Mouse (Mus musculus) embryo, embryonic 10.5 days (tissue): ENCODE measurements around the gene Fcna.

Experiments
- DNase-seq: peaks from one replicate; pipeline ENCODE4 v3.0.0-alpha.2; 2015; ENCODE audit warnings: low spot score

Gene Fcna

DNA sequence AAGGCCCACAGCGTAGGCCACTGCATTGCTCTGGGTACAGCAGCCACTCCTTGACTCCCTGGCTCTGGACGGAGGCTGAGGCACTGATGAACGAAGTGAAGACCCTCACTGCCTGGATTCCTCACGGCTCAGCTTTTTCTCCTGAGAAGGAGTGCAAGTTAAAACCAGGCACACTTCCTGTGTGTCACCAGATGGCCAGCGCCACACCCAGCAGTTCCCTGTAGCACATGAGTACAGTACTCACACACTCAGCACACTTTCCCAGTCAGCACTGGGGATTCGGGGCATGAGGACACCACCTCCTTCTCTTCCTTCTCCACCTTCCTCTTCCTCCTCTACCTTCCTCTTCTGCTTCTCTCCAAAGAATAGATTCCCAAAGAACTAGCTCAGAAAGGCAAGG, at the start of gene Fcna:
TSS of gene Fcna (minus strand) at position 220 of the 400 bp plus-strand sequence.
- DNase-seq = no peak

- DNase-seq = no peak
Observed at GRCm38 (mm10) chr2:25676486-25676885, 48.7 kb upstream of the Fcna start, which contains the start of gene Lcn6. Gene Lcn6 (plus strand): TSS chr2:25676786.

GRCm38 (mm10) chr2:25666516-25666915, 38.7 kb upstream of the Fcna start:
- DNase-seq = no peak

DNA sequence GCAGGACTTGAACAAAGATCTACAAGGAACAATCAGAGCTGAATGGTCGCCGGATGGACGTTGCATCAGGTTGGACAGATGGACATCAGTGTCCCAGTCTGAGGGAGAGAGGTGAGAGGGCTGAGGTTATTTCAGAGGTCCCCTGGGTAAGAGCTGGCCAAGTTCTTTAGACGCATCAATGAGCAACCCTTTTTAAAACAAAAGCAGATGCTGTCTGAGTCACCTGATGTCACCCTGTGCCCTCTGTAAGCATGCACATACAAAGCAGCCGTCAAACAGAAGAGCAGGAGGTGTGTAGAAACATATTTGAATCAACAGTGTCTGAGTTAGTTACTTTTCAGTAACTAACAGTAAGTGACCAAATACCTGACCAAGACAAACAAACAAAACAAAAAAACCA, 36.3 kb upstream of the Fcna start:
- DNase-seq = no peak

DNA sequence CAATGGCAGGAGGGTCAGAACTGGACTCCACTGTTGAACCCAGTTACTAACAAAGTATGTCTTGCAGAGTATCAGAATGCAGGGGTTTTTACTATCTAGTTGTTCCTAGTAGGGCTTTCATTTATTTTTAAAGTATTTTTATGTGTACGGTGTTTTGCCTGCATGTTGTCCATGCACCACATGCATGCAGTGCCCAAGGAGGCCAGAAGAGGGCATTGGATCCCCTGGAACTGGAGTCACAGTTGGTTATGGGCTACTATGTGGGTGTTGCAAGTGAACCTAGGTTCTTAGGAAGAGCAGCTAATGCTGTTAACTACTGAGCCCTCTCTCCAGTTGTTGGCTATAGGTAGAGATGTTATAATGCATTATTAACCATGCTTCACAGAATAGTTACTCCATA, 35.7 kb upstream of the Fcna start:
- peak; percentile 68 for DNase-seq

GRCm38 (mm10) chr2:25661245-25661970, 33.6 kb upstream of the Fcna start:
- no peak for DNase-seq

DNA sequence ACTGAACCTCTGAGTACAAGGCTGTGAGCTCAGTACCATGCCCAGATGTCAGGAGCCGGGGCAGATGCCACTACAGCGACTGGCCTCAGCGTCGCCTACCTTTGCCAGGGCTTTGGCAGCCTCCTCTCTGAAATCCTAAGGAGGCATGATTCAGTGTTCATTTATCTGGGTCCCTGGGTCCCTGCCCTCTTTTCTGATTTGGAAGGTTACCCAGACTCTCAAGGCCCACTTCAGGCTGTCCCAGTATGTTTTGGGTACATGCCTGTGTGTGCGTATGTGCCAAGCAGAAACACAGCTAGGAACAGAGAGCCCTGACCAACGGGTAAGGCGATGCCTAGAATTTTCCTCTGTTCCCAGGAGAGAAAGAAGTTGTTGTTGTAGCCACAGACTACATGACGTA, 32.4 kb upstream of the Fcna start:
- DNase-seq = no peak

DNA sequence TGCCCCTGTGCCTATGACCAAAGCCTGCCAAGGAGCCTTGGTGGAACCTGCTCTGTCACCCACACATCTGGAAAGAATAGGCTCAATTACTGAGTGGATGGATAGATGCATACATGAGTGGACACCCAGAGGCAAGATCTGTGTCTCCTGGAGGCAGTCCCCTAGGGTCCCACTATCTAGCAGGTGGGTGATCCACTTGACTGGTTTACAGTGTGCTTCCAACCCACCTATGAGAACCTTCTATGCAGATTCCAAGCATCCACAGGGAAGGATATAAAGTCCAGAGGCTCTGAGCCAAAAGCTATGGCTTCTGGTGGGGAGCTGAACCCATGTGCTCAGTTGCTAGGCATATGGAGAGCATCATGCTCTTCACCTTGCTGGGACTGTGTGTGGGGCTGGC, 29.8 kb upstream of the Fcna start, which contains the start of gene Lcn5:
TSS of gene Lcn5 (plus strand) at position 301 of the 400 bp plus-strand sequence.
- no peak for DNase-seq

DNA sequence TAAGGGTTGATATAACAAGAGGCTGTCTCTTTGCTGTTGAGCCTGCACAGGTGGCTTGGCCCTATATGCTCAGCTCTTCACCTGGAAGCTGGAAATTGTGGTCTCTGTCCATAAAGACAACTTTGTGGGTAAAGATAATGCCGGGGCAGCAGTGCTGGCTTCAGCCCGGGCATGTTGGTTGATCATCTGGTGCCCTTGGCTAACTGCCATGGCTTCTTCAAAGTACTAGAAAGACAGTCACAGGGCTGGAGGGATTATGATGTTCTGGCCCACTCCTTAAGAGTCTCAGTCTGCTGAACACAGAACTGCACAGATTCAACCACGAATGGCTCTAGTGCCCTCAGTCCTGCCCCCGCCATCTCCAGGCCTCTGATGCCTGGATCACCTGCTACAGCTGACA, 29.4 kb upstream of the Fcna start:
- no peak for DNase-seq

DNA sequence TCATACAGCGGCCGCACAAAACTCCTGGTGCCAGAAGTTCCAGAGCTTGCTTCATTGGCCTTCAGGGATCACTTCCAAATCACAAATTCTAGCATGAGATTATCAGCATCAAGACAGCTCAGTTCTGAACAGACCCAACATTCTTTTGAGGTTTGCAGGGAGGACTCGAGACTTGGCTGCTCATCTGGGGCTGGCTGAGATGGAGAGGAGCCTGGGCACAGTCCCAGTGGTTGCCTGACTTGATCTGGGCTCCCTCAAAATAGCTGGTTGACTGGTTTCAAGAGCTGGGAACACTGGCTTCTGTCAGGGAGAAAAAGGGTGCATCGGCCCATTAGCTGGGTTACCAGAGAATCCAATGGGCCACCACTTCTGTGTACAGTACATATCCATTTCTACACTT, 28.9 kb upstream of the Fcna start:
- DNase-seq = no peak

- peak; percentile 3 for DNase-seq
Observed at GRCm38 (mm10) chr2:25654502-25654901, 26.7 kb upstream of the Fcna start.

DNA sequence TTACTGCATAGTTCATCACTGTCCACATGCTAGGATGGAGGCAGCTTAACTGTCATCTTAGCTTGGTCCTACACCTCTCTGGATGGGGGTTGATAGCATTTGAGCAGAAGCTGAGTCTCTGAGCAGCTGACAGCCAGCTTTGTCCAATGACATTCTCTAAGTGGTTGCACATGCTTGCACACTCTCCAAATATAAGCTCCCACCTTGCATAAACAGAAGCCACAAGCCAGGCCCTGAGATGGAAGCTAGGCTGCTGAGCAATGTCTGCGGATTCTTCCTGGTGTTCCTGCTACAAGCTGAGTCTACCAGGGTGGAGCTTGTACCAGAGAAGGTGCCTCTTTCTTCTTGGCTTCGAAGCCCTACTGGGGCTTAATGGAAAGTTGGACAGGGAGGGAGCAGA, 25.1 kb upstream of the Fcna start, which contains the start of gene Lcn8:
TSS of gene Lcn8 (plus strand) at position 219 of the 400 bp plus-strand sequence.
- no peak for DNase-seq

DNA sequence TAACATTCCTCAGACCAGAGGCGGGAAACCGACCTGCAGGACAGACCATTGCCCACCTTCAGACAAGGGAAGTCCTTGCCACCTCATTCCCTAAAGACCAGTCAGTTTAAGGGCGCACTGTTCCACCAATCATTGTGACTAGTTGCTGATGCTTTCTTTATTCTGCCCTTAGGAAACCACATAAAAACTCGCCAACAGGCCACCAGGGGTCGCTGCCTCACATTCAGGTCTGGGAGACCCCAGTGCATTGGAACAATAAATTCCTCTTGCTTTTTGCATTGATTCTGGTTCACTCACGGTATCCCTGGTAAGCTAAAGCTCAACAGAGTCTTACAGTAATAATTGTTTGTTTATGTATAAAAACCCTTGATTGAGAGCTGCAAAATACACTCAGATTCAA, 12.1 kb upstream of the Fcna start:
- peak; percentile 76 for DNase-seq

GRCm38 (mm10) chr2:25634046-25634445, 6.2 kb upstream of the Fcna start:
- DNase-seq = peak; percentile 17

DNA sequence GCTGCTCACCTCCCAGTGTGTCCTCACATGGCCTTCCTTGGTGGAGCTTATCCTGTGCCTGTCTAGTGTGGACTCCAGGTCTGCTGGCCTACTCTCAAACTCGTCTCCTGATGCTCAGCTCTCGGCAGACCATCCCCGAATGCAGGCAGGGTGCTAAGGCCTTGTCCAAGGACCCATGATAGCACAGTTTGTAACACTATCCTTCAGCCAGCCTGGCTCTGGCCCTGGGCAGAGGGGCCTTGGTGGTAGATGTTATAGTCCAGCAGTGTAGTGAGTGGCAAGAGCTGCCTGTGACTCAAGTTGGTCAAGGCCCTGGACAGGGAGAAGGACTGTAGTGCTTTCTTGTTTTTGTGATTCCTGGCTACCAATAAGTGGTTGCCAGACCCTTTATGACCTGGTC, 5.8 kb upstream of the Fcna start:
- no peak for DNase-seq

DNA sequence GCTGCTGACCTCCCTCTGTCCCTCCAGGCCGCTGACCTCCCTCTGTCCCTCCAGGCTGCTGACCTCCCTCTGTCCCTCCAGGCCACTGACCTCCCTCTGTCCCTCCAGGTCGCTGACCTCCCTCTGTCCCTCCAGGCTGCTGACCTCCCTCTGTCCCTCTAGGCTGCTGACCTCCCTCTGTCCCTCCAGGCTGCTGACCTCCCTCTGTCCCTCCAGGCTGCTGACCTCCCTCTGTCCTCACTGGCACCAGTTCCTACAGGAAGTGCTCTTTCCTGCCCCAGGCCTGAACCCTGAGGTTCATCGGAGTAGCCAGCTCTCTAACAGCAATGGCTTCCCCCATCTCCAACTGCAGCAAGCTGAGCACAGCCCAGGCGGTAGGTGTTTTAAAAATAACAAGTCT, 908 bp upstream of the Fcna start:
- DNase-seq = no peak

DNA sequence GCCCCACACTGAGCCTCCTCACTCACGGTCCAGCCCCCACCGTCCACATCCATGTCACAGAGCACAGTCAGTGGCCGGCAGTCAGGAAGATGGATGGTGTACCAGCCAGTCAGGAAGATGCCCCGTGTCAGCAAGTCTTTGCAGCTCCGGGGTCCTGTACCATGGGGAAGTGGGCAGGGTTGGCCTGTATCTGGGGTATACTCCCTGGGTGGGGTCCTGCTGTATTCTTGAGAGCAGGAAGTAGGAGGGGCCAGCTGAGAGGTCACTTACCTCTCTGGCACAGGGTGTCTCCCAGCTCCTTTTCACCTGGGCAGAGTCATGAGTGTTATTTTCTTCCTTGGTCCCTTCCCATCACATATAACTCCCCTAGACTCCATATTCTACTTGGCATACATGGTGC, 1.8 kb downstream of the Fcna start:
- DNase-seq = no peak

DNA sequence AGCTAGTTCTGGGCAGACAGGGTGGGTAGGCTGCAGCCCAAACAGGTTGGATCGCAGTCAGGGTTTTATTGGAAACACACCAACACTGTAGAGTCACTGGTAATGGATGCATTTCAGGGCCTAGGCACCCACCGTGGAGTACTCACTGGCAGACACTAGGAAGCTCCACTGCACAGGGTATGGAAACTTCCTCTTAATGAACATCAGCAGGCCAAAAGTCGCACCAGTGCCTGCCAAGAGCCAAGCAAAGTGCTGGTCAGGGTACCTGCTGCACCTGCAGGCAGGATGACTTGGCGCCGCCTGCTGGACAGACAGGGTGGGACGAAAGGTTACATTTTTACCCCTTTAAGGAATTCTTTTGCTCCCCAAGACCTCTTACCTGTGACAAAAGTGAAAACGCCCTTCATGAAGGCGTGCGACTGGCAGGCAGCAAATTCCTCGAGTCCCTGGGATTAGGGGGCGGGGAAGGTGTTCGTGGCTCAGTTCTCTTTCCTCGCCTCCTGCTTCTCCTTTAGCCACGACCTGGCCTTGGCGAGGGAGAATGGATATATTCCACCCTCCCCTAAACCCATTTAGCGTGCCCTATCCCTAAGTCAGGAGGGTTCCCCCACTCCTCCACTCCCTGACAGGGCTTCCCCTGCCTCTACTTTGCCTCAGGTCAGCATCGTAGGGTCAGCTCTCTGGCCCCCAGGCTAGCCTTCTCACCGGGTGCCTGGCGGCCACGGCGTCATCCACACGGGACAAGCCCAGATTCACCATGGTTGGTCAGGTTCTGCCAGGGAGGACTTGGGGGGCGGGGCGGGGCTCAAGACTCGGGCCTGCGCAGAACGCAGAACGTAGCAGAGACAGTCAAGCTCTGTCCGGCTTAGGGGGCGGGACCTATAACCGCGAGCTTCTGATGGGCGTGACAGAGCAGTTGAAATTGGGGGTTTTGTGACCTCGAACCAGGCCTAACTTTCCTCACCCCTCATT, 6.3 kb downstream of the Fcna start, which contains the start of gene Tmem141:
TSS of gene Tmem141 (minus strand) at position 777 of the 972 bp plus-strand sequence.
- peak; percentile 91 for DNase-seq

GRCm38 (mm10) chr2:25620852-25621228, 7.0 kb downstream of the Fcna start:
- DNase-seq = no peak

DNA sequence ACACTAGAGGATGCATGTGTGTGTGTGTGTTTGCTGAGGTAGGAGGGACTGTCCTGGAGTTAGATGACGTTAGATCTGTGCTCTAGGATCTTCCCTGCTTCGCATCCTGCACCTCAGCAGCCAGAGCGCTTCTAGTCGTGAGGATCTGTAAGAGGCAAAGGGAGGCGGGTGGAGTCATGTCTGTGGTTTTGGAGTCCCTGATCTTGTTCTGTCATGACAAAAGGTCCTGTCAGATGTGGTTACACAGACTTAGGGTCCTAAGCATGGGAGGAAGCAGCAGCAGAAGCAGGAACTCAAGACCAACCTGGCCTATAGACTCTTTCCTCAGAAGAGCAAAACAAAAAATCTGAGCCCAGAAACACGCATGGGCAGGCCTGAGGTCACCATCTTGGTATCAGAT, 7.4 kb downstream of the Fcna start:
- no peak for DNase-seq

GRCm38 (mm10) chr2:25617578-25617977, 10.3 kb downstream of the Fcna start, which contains the start of gene Ccdc183:
Gene Ccdc183 (minus strand): TSS chr2:25617678.
- DNase-seq = no peak

DNA sequence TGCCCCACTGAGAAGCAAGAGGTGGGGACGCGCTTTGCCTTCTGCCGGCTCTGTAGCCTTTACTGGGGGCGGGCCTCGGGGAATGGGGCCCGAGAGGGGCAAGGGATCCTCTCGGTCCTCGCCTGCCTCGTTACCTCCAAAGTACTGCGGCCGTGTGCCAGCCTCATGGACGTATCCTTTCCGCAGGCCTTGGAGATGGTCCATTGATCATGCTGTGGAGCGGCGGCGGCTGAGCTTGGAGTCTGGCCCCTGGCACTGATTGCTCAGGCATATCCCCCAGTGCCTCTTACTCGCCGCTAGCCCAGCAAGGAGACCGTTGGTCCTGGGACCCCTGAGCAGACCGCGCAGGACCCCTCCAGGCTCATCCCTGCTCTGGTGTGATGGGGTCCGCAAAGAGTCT, 11.4 kb downstream of the Fcna start:
- DNase-seq = no peak

DNA sequence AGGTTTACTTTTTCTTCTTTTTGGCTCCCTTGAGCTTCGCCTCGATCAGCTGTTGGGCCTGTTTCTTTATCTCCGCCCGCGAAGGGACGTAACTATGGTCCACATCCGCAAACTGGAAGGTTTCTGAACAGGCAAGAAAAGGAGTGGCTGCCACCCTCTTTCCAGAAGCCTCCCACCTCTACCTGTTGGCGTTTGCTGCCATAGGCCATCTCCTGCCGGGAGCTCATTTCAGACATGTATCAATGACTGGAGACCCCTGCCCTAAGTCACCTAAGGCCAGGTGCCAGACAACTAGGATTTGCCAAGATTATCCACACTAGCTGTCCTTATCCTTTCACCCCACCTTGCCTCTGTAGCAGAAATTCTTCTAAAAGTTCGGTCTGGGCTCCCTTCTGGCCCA, 19.2 kb downstream of the Fcna start:
- no peak for DNase-seq
